Mouse (Mus musculus): Measurements from ENCODE around the gene Amigo2. TPM values are rescaled to one million over a fixed set of nuclear protein-coding genes. Genes with fewer than 3 reads are reported as not detected.

Amigo2 gene
- polyA plus RNA-seq (2012; rRNA removed) = 0.24 and 0.46 TPM in 2 replicates

GRCm38 (mm10) chr15:97246911-97247790, at the start of gene Amigo2, which contains the start of gene Pced1b:
Amigo2 (minus strand) TSS chr15:97247287.
Pced1b (plus strand) TSS chr15:97247107.

Other genes with a start within 250 kb of the Amigo2 start
- gene Slc38a4, start 191.3 kb downstream of the Amigo2 start, polyA plus RNA-seq (2012; rRNA removed) = 22.4 and 27.7 TPM in 2 replicates
- gene Pced1b, start 180 bp downstream of the Amigo2 start, polyA plus RNA-seq (2012; rRNA removed) = 6.9 and 8.8 TPM in 2 replicates